Mouse (Mus musculus): ENCODE measurements around the gene Flywch2.

DNA sequence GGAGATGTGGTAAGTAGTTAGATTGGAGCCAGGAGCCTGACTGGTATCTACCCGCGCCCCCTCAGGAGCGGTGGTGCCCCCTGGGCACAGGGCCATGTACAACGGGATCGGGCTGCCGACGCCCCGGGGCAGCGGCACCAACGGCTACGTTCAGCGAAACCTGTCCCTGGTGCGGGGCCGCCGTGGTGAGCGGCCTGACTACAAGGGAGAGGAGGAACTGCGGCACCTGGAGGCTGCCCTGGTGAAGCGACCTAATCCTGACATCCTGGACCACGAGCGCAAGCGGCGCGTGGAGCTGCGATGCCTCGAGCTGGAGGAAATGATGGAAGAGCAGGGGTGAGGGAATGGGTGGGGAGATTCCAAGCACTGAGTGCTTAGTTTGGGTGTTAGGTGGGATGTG lies 21.0 kb upstream of the Flywch2 start:
- no peak for TF ChIP-seq POLR2A (IDR thresholded peaks at IDR 0.05; ENCODE audit: borderline replicate concordance, extremely low read depth, low read depth, low read length)
- TF ChIP-seq CTCF (IDR thresholded peaks at IDR 0.05; ENCODE audit: insufficient read depth, low read length): no peak
